Mouse (Mus musculus) lung, postnatal 10 days (tissue): ENCODE measurements around the gene Mafg.

ENCODE experiments used
- DNase-seq: peaks from one replicate; pipeline ENCODE4 v3.0.0; 2021

The Mafg gene

GRCm38 (mm10) chr11:120642939-120643600, 9.7 kb upstream of the Mafg start:
- no peak for DNase-seq

GRCm38 (mm10) chr11:120641869-120642268, 8.5 kb upstream of the Mafg start:
- DNase-seq: no peak

- DNase-seq: no peak
Measured at GRCm38 (mm10) chr11:120641255-120641654, 7.9 kb upstream of the Mafg start.

- no peak for DNase-seq
Measured at GRCm38 (mm10) chr11:120634810-120635209, 1.4 kb upstream of the Mafg start.

- peak; percentile 83 for DNase-seq
Measured at GRCm38 (mm10) chr11:120632559-120633519, 561 bp downstream of the Mafg start.

GRCm38 (mm10) chr11:120631726-120632448, 1.5 kb downstream of the Mafg start:
- no peak for DNase-seq

GRCm38 (mm10) chr11:120630881-120631725, 2.3 kb downstream of the Mafg start:
- DNase-seq: no peak

- DNase-seq: peak; percentile 71
Measured at GRCm38 (mm10) chr11:120630401-120630871, 3.0 kb downstream of the Mafg start.

GRCm38 (mm10) chr11:120629911-120630310, 3.5 kb downstream of the Mafg start:
- DNase-seq: peak; percentile 45

- peak; percentile 41 for DNase-seq
Measured at GRCm38 (mm10) chr11:120629341-120629730, 4.1 kb downstream of the Mafg start.

GRCm38 (mm10) chr11:120628601-120629340, 4.6 kb downstream of the Mafg start:
- DNase-seq: no peak

GRCm38 (mm10) chr11:120627468-120628300, 5.7 kb downstream of the Mafg start:
- no peak for DNase-seq

GRCm38 (mm10) chr11:120626785-120627467, 6.5 kb downstream of the Mafg start:
- no peak for DNase-seq

- DNase-seq: no peak
Measured at GRCm38 (mm10) chr11:120625152-120625775, 8.1 kb downstream of the Mafg start, which contains the start of gene Sirt7. TSS of gene Sirt7 (minus strand) at chr11:120625240.

- DNase-seq: peak; percentile 92
Measured at GRCm38 (mm10) chr11:120624680-120625111, 8.7 kb downstream of the Mafg start.

- peak; percentile 80 for DNase-seq
Measured at GRCm38 (mm10) chr11:120623961-120624679, 9.3 kb downstream of the Mafg start.

- DNase-seq: no peak
Measured at GRCm38 (mm10) chr11:120622805-120623204, 10.6 kb downstream of the Mafg start.

- no peak for DNase-seq
Measured at GRCm38 (mm10) chr11:120620195-120620594, 13.2 kb downstream of the Mafg start.
